Comparison of ENCODE assay signal across 7 mouse cellular contexts in genomic region chr16:28840075-28840974, GRCm38 (mm10).
DNase-seq lines count a peak whose midpoint lies in the region; ATAC-seq and TF ChIP-seq lines count a peak whose summit lies in the region.

No protein-coding gene starts in this region.

- no peaks in the 10 kb centered on the region for H3K9me3 ChIP-seq in kidney, embryonic 15.5 days (replicated peaks)
- H3K9me3 ChIP-seq in lung, embryonic 15.5 days, result no peaks in the 10 kb centered on the region

- no peaks in the 10 kb centered on the region for H3K79me3 ChIP-seq in C2C12 (ENCODE audit: low read depth)

- peaks cover 35% of the 10 kb centered on the region for H3K4me1 ChIP-seq in kidney, embryonic 15.5 days
- peaks cover 12% of the 10 kb centered on the region for H3K4me1 ChIP-seq in lung, embryonic 15.5 days

- peak; percentile 13 for TF ChIP-seq CTCF in C2C12 (IDR thresholded peaks at IDR 0.05; ENCODE audit: control insufficient read depth, insufficient read depth, insufficient read length)

- peak; percentile 51 for DNase-seq in MN1 (ENCODE audit: low spot score)
- DNase-seq in cerebellum, postnatal 25 days, result peak; percentile 69 to 81
- DNase-seq in gastrocnemius, postnatal 4 days (ENCODE audit: low spot score in 2 of 2), result peak; percentile 45 to 55
- peak; percentile 69 to 89 for DNase-seq in right cerebral cortex, adult 2 months (ENCODE audit: low spot score in 2 of 2)

- peak overlapping the region; percentile 38 for H3K4me2 ChIP-seq in kidney, embryonic 15.5 days
- peak overlapping the region; percentile 15; the same call in 1 of the 2 replicates for H3K4me2 ChIP-seq in lung, embryonic 15.5 days

- H3K4me3 ChIP-seq in C2C12 (ENCODE audit: insufficient read depth, poor library complexity, severe bottlenecking), result no peak overlapping the region
- no peak overlapping the region for H3K4me3 ChIP-seq in kidney, embryonic 15.5 days (replicated peaks)
- H3K4me3 ChIP-seq in lung, embryonic 15.5 days, result no peak overlapping the region

- no peaks in the 10 kb centered on the region for H3K79me2 ChIP-seq in C2C12 (ENCODE audit: control insufficient read depth, insufficient read depth)

- peak; percentile 47 for ATAC-seq in kidney, embryonic 15.5 days (replicated peaks; ENCODE audit: low FRiP score)
- peak; percentile 59 for ATAC-seq in lung, embryonic 15.5 days (ENCODE audit: borderline replicate concordance, extremely low read depth, low FRiP score, low TSS enrichment)

- no peak overlapping the region for H3ac ChIP-seq in C2C12 (ENCODE audit: control insufficient read depth, insufficient read length, low read depth)

- WGBS in kidney, embryonic 15.5 days, result 40% methylated on average over 24 of the region's 24 CpGs
- WGBS in lung, embryonic 15.5 days, result 36% methylated on average over 24 of the region's 24 CpGs

- H3K27ac ChIP-seq in kidney, embryonic 15.5 days, result peak overlapping the region; percentile 55
- no peak overlapping the region for H3K27ac ChIP-seq in lung, embryonic 15.5 days

- H3K36me3 ChIP-seq in C2C12 (ENCODE audit: control insufficient read depth, insufficient read depth), result no peaks in the 10 kb centered on the region
- H3K36me3 ChIP-seq in kidney, embryonic 15.5 days, result no peaks in the 10 kb centered on the region
- H3K36me3 ChIP-seq in lung, embryonic 15.5 days, result no peaks in the 10 kb centered on the region

- no peaks in the 10 kb centered on the region for H3K27me3 ChIP-seq in C2C12 (ENCODE audit: control insufficient read depth, insufficient read depth, insufficient read length)
- no peaks in the 10 kb centered on the region for H3K27me3 ChIP-seq in kidney, embryonic 15.5 days
- H3K27me3 ChIP-seq in lung, embryonic 15.5 days, result no peaks in the 10 kb centered on the region

- H3K9ac ChIP-seq in kidney, embryonic 15.5 days, result no peak overlapping the region
- H3K9ac ChIP-seq in lung, embryonic 15.5 days, result no peak overlapping the region

TF ChIP-seq in C2C12, 6 proteins besides CTCF, POLR2A, EP300 and RAD21:
- no peak for TF ChIP-seq MAX (IDR thresholded peaks at IDR 0.05)
- TF ChIP-seq MYOG (IDR thresholded peaks at IDR 0.05; ENCODE audit: control insufficient read depth, extremely low read depth, insufficient read length), result no peak
- no peak for TF ChIP-seq CEBPB (IDR thresholded peaks at IDR 0.05; ENCODE audit: low read depth)
- no peak for TF ChIP-seq MYOD1 (IDR thresholded peaks at IDR 0.05; ENCODE audit: control insufficient read depth, insufficient read length, low read depth)
- no peak for TF ChIP-seq FOSL1 (IDR thresholded peaks at IDR 0.05; ENCODE audit: insufficient read depth, low read length, poor library complexity, severe bottlenecking)
- TF ChIP-seq USF1 (IDR thresholded peaks at IDR 0.05; ENCODE audit: low read depth), result no peak
TF ChIP-seq in C2C12: peak in this region for 0.
